Mouse (Mus musculus) brain, embryonic 18.5 days (tissue): ENCODE data around the gene Tex12.

ENCODE experiments used
- DNase-seq: peaks from one replicate; pipeline ENCODE4 v3.0.0-alpha.2; 2012; ENCODE audit warnings: low read depth, low spot score

Gene Tex12

GRCm38 (mm10) chr9:50561145-50561917 is at the start of gene Tex12:
TSS of gene Tex12 (minus strand) at chr9:50561325.
- no peak for DNase-seq

- DNase-seq: no peak
Observed at GRCm38 (mm10) chr9:50604338-50604737, 43.2 kb upstream of the Tex12 start.

DNA sequence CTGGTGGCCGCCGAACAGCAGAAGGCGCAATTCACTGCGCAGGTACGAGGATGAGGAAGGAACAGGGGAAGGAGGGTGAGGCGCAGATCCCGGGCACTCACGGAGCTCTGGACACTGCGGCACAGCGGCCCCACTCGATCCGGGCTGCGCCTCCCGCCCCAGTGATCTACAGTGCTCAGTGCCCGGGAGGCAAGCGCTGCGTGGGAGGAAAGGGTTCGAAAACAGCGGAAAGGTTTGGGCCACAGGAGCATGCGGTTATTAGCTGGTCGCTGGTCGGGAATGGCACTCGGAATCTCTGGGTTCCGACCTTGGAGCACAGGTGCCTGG is 42.8 kb upstream of the Tex12 start:
- DNase-seq: no peak

GRCm38 (mm10) chr9:50603189-50603997 is 42.3 kb upstream of the Tex12 start, which contains the start of the genes Sdhd and Timm8b:
TSS of gene Sdhd (minus strand) at chr9:50603812.
TSS of gene Timm8b (plus strand) at chr9:50603910.
- DNase-seq: peak; percentile 91

DNA sequence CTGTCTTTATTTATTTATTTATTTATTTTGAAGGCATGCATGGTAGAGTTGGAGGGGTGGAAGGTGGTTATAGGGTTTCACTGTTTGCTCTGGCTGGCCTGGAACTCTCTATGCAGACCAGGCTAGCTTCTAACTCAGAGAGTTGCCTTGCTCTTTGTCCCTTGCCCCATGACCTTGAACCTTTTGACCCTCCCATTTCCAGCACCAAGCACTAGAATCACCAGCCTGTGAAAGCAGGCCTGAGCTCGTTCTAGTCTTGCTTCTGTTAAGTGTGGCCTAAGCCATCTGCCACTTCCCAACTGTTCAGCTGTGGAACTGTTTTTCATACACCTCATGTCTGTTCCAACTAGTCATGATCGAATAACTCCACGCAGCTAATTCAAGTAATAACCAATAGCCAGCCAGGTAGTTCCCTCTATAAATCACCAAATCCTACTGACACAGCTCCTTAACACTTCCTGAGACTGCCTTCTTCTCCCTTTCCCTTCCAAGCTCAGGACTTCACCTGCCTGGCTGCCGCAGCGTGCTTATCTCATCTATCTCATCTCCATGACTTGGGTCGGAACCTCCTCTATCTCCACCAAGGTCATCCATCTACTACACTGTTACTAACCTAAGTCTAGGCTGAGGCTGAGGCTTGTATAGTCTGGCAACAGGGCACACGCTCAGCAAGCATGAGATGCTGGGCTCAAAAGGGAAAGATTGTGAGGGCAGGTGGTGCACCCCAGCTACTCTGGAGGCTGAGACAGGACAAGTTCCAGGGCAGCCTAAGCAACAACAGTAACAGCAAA is 41.1 kb upstream of the Tex12 start:
- DNase-seq: no peak

- no peak for DNase-seq
Observed at GRCm38 (mm10) chr9:50601536-50601935, 40.4 kb upstream of the Tex12 start.

DNA sequence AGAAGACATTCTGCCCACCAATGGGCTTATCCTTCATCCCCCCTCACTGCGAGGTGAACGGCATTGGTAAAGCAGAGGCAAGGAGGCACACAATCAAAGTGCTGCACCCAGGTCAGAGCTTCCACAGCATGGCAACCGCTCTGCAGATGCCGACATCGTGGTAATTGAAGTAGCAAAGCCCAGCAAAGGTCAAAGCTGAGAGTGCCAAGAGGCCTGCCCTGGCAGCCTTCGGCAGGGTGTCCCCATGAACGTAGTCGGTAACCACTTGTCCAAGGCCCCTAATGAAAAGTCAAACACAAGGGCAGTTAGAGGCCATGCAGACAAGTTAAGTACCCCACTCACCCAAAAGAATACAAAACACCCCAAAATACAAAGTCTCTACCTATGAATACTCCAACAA is 35.8 kb upstream of the Tex12 start:
- DNase-seq: no peak

- no peak for DNase-seq
Observed at GRCm38 (mm10) chr9:50594794-50595417, 33.8 kb upstream of the Tex12 start.

GRCm38 (mm10) chr9:50593544-50593943 is 32.4 kb upstream of the Tex12 start:
- no peak for DNase-seq

GRCm38 (mm10) chr9:50592955-50593354 is 31.8 kb upstream of the Tex12 start:
- DNase-seq: no peak

DNA sequence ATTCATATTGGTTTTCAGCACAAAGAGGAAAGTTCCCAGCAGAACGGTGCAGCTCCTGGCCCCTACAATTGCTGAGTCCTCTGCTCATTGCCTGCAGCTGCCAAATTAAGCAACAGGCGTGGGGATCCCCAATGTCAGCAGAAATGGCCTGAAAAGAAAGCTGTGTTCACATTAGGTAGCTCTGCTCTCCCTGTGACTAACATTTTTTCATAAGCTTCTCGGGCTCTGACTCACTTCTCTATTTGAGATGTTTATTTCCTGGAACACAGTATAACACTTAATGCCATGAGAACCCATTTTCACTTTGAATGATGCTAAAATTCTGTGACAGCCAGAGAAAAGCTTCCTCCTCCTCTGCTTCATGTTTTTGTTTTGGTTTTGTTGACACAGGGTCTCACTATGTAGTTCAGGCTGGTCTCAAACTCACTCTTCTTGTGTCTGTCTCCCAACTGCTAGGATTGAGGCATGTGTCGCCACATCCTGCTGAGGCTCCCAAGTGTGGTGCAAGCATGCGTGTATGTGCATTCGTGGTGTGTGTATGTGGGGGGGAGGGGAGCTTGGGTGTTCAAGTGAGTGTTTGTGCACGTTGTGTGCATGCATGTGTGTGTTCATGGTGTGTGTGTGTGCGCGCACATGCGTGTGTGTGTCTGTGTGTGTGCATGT is 29.9 kb upstream of the Tex12 start:
- DNase-seq: no peak

GRCm38 (mm10) chr9:50586955-50587354 is 25.8 kb upstream of the Tex12 start:
- no peak for DNase-seq

DNA sequence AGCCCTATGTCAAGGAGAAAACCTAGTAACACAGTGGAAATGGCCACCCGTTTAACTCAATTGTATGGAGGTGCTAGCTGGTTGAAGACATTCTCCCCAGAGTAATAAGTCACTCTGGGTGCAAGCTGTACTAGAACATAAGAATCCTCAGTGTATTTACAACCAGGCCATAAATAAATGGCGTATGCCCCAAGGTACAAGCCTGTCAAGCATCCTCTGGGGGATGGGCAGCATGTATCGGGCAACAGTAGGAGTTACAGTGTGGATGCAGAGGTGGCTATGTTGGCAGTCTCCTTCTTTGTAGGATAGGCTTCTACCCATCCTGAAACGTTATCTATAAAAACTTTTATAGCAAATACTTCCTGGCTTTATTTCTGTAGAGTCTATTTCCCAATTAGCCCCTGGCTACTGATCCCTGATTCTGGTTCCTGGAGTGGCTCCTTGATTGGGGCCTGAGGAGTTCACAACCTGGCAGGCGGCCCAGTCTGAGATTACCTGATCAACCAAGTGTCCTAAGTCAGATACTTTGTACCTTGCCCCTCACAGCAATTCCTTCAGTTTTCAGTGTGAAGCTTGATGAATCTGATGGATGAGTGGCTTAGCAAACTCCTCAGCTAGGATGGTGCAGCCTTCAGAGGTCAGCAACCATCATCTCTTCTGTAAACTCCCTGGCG is 24.2 kb upstream of the Tex12 start:
- DNase-seq: no peak

GRCm38 (mm10) chr9:50580370-50580769 is 19.2 kb upstream of the Tex12 start:
- DNase-seq: no peak

DNA sequence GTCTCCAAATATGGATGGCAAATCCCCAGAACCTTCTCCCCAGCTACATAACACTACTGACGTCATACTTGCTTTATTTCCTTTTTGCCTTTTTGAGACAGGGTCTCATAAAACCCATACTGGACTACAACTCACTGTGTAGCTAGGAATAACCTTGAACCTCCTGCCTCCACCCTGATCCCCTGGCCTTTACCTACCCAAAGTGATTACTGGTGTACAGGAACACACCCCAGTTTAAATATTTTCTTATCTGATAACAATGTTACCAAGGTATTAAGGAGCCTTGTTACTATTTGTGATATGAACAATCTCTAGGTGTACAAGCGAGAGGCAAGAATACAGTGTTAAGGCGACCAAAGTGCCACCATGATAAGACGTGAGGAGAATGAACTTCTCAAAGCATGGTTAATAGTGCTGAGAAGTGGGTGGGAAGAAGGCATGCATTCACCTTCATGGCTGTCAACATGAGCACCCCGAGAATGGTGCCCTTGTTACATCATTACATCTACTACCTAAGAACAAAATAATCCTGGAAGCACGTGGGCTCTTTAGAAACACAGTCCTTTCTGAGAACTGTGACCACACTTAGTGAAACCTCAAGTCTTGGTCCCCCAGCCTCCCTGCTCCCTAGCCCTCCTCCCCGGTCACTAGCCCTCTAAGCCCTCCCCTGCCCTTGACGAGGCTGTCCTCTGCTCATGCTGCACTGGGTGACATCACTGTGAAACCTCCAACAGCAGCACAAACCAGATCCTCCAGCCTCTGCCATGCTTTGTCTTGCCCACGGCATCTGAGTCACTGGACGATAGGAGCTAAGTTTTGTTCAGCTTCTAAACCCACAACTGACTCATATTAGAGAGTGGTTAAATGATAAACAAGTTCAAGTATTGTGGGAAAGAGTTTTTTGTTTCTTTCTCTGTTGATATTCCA is 8.7 kb upstream of the Tex12 start:
- DNase-seq: no peak

DNA sequence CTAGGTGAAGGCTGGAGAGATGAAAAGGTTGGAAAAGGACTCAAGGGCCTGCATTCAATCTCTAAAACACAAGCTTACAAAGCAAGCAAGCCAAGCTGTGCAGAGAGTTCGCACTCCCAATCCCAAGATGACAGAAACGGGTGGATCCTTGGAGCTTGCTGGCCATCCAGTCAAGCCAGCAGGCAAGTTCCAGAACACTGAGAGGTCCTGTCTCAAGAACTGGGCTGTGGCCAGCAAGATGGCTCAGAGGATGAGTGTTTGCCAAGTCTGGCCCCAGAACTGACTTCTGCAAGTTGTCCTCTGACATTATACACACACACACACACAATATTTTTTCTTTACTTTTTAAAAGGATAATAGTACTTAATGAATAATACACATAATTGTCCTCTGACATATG is 6.8 kb upstream of the Tex12 start:
- DNase-seq: no peak

GRCm38 (mm10) chr9:50567372-50567771 is 6.2 kb upstream of the Tex12 start:
- no peak for DNase-seq

GRCm38 (mm10) chr9:50565940-50566339 is 4.8 kb upstream of the Tex12 start:
- DNase-seq: no peak

DNA sequence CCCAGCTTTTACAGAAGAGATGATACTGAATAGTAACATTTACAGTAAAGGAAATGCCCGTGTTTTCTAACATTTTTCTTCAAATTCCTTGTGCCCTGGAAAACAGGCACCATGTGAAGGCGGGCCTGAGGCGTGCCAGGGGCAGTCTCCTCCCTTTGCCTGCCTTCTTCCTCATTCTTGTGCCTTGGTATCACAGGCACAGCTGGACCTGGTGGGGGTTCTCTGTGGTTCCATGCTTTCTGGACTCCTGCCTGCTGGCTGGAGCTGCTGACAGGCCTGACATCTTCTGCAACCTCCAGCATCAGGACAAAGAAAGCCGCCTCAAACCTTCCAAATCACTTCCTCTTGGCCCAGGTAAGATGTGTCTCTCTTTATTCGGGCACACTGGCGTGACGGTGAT is 4.0 kb upstream of the Tex12 start:
- no peak for DNase-seq
